Mouse (Mus musculus) kidney, adult 9 months (tissue): ENCODE measurements around the gene Inpp5k.
"Not testable (repeated sequence)": the region's sequence is repeated elsewhere in the genome, so short reads cannot be mapped to it uniquely, and the experiment has no call there.

Experiments
- DNase-seq: peaks from one replicate; pipeline ENCODE4 v3.0.0; 2022

The Inpp5k gene

DNA sequence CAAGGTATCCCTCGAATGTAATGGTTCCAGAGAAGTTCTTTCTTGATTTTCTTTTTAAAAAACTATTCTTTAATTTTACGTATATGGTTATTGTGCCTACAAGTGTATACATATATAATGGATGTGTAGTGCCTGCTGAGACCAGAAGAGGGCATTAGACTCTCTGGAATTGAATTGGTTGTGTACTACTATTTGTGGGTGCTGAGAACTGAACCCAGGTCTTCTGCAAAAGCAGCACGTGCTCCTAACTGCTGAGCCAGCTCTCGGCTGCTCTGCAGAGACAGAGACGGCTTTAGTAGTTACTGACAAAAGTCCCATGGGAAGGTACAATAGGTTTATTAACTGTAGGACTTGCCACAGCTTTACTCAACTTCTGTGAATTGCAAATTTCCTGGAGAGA lies 53.7 kb downstream of the Inpp5k start:
- DNase-seq, result no peak

DNA sequence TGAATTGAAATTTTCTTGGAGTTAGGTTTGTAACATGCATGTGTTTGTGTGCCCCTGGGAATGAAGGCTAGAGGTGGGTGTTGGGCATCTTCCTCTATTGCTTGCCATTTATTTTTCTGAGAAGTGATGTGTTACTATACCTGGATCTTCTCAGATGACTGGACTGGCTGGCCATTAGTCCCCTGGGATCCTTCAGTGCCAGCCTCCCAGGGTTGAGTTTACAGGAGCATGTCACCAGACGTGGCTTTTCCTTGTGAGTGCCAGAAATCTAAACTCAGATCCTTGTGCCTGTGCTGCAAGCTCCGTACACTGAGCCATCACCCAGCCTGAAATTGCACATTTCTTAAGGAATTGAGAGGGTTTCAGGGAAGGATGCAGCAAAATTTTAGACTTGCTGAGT lies 54.2 kb downstream of the Inpp5k start:
- no peak for DNase-seq

DNA sequence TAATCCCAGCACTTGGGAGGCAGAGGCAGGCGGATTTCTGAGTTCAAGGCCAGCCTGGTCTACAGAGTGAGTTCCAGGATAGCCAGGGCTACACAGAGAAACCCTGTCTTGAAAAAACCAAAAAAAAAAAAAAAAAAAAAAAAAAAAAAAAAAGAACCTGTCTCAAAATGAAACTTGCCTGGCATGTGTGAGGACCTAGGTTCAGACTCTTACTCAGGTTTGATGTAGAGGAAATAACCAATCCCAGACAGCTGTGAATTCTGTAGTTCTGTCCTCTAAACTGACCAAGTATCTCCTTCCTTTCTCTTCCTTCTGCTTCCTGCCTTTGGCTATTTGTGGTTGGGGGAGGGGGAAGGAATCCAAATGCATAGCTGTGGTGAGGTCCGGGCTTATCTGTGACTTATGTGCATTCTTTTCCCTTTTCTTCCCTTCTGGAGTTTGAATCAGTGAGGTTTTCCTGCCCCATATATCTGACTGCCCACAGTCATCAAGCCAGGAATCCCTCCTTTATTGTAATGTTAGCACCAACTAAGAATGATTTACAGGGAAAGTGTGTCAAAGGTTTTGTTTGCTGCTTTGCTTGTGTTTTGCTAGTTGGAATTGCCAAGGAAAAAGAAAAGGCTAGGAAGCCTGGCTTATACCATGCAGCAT lies 56.7 kb downstream of the Inpp5k start:
- DNase-seq, result peak; percentile 62

DNA sequence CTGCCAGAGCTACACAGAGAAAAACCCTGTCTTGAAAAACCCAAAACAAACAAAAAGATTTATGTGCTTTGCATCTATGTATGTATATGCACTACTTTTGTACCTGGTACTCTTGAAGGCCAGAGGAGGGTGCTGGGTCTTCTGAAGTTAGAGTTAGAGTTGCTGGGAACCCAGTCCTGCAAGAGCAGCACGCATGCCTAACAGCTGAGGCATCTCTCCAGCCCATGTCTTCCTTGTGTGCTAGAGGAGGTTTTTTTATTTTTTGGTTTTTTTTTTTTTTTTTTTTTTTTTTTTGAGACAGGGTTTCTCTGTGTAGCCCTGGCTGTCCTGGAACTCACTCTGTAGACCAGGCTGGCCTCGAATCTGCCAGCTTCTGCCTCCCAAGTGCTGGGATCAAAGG lies 57.3 kb downstream of the Inpp5k start:
- DNase-seq, result no peak

DNA sequence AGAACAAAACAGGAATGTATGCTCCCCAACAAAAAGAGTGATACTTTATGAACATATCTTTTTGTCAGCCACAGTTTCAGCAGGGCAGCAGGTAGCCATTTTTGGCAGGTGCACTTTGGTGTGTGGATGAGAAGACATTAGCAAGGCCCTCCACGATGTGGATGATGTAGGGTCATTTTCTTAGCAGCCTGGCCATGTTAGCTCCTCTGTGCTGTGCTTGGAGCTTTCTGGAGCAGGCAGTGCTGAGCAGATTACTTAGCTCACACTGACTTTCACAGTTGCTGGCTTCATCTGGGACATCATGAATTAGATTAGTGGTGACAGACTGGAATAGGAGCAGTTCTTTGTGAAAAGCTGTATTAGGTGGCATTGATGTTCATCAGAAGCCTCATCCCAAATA lies 59.2 kb downstream of the Inpp5k start:
- DNase-seq, result no peak

DNA sequence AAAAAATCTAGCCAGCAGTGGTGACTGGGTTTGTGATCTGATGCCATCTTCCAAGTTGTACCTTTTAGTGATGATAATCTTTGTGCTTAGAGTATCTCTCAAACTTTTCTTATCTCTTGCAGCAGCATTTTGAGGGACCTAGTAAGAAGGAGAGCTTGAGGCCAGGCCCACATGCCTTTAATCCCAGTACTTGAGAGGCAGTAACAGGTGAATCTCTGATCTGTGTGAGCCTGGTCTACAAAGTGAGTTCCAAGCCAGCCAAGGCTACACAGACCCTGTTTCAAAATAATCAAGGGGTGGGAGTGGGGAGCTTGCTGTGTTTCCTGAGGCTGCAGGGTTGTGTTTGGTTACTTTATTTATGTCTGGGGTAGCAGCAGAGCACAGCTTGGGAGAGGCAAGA lies 60.3 kb downstream of the Inpp5k start:
- DNase-seq, result no peak

DNA sequence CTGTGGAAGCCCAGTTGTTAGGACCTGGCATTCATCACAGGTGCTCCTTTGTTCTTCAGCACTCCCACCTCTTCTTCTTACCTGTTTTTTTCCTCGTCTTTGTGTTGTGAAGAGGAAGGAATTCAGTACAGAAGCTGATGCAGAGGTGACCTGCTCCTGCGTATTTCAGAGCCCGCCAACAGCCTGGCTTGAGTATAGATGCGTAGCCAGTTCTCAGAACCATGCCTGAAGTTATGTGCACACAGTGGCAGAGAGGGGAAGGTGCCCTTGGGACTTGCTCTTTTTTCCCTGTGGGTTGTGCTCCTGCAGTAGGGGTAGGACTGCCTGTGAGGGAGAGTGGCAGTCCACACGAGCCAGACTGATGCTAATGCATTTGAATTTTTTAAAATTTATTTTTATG lies 62.8 kb downstream of the Inpp5k start:
- no peak for DNase-seq

DNA sequence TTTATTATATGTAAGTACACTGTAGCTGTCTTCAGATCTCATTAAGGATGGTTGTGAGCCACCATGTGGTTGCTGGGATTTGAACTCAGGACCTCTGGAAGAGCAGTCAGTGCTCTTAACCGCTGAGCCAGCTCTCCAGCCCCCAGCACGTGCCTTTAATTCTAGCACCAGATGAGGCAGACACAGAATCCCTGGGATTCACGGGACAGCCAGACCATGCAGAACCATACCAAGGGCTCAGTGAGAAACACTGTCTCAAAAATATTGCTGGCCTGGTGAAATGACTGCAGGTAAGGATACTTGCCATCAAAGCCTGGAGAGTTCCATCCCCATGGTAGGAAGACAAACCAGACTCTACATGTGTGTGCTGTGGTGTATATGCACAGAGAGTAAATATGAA lies 66.7 kb downstream of the Inpp5k start:
- not testable (repeated sequence) for DNase-seq
